Mouse (Mus musculus) CH12.LX (cell line): ENCODE measurements around the gene Rtn4rl1. TPM values are rescaled to one million over a fixed set of nuclear protein-coding genes. Genes with fewer than 3 reads are reported as not detected.

Experiments
- DNase-seq: peaks from one replicate; pipeline ENCODE4 v3.0.0-alpha.2; 2013; ENCODE audit errors: extremely low read depth
- H3K27ac ChIP-seq: 2 replicates; pipeline ENCODE4 v1.5.1; 2012; ENCODE audit warnings: low read depth, mild to moderate bottlenecking, control low read depth, moderate library complexity; ENCODE audit not compliant: insufficient read depth
- H3K27me3 ChIP-seq: replicated peaks from 2 replicates; pipeline ENCODE3; 2012; ENCODE audit warnings: inconsistent platforms
- H3K36me3 ChIP-seq, 2 experiments: replicated peaks in 1 of 2; 2 replicates each; pipeline versions ENCODE3 to v1.6.1; 2012; ENCODE audit warnings: inconsistent platforms in 1 of 2, low read length in 1 of 2, mild to moderate bottlenecking in 1 of 2, mixed read lengths in 1 of 2, moderate library complexity in 1 of 2; ENCODE audit not compliant: control insufficient read depth in 1 of 2, insufficient read depth in 1 of 2
- H3K4me1 ChIP-seq, 2 experiments: 2 replicates each; pipeline ENCODE4 v1.6.1; 2012; ENCODE audit warnings: inconsistent platforms in 1 of 2, moderate library complexity in 1 of 2; ENCODE audit not compliant: insufficient read depth in 2 of 2, control insufficient read depth in 1 of 2
- H3K4me2 ChIP-seq: 2 replicates; pipeline ENCODE4 v1.6.1; 2012; ENCODE audit warnings: low read depth, mild to moderate bottlenecking, control low read depth; ENCODE audit not compliant: poor library complexity, insufficient read depth, severe bottlenecking
- H3K4me3 ChIP-seq, 3 experiments: fragments of 150-350 bp in 1 of 3; sonication (generic) in 1 of 3; replicated peaks in 1 of 3; 2 replicates each; pipeline versions ENCODE3 to v1.5.1; 2011 to 2012; ENCODE audit warnings: low read depth in 2 of 3, low read length in 2 of 3, mild to moderate bottlenecking in 2 of 3, moderate library complexity in 2 of 3, control low read depth in 1 of 3, improper control_type of control experiment in 1 of 3, inconsistent platforms in 1 of 3, mixed read lengths in 1 of 3; ENCODE audit not compliant: poor library complexity in 1 of 3
- H3K79me2 ChIP-seq: replicated peaks from 2 replicates; pipeline ENCODE4 v1.6.1; 2012; ENCODE audit warnings: mild to moderate bottlenecking, moderate library complexity; ENCODE audit not compliant: control insufficient read depth, poor library complexity, insufficient read depth, severe bottlenecking; ENCODE audit errors: extremely low read depth
- H3K9ac ChIP-seq: 2 replicates; pipeline ENCODE4 v1.6.1; 2012; ENCODE audit warnings: low read depth, mild to moderate bottlenecking, control low read depth, moderate library complexity; ENCODE audit not compliant: insufficient read depth
- H3K9me3 ChIP-seq: replicated peaks from 2 replicates; pipeline ENCODE3; 2012; ENCODE audit warnings: low read length, inconsistent platforms, mixed read lengths
- BHLHE40 ChIP-seq: IDR thresholded peaks from 2 replicates; pipeline ENCODE4 v1.6.1; 2011; ENCODE audit warnings: mild to moderate bottlenecking, low read depth, low read length, improper control_type of control experiment
- CHD2 ChIP-seq: IDR thresholded peaks from 2 replicates; pipeline ENCODE4 v1.6.1; 2011; ENCODE audit warnings: low read length, improper control_type of control experiment
- CTCF ChIP-seq, 2 experiments: IDR thresholded peaks in 1 of 2; conservative IDR thresholded peaks in 1 of 2; 2 replicates each; pipeline ENCODE4 v1.5.1; 2011 to 2012; ENCODE audit warnings: low read depth in 2 of 2, low read length in 2 of 2, improper control_type of control experiment in 1 of 2, inconsistent platforms in 1 of 2, mild to moderate bottlenecking in 1 of 2, moderate library complexity in 1 of 2
- E2F4 ChIP-seq: IDR thresholded peaks from 2 replicates; pipeline ENCODE4 v1.6.1; 2011; ENCODE audit warnings: low read depth, low read length, improper control_type of control experiment; ENCODE audit not compliant: insufficient replicate concordance
- ELF1 ChIP-seq: IDR thresholded peaks from 2 replicates; pipeline ENCODE4 v1.6.1; 2014; ENCODE audit warnings: low read depth, mild to moderate bottlenecking, inconsistent platforms, low read length, improper control_type of control experiment
- EP300 ChIP-seq: IDR thresholded peaks from 2 replicates; pipeline ENCODE4 v1.6.1; 2011; ENCODE audit warnings: low read length, improper control_type of control experiment
- HCFC1 ChIP-seq: IDR thresholded peaks from 2 replicates; pipeline ENCODE4 v1.6.1; 2012; ENCODE audit warnings: low read depth, mild to moderate bottlenecking, inconsistent platforms, low read length, improper control_type of control experiment
- IRF4 ChIP-seq: IDR thresholded peaks from 2 replicates; pipeline ENCODE4 v1.6.1; 2014; ENCODE audit warnings: low read depth, mild to moderate bottlenecking, inconsistent platforms, low read length, improper control_type of control experiment
- KAT2A ChIP-seq: IDR thresholded peaks from 2 replicates; pipeline ENCODE4 v1.6.1; 2012; ENCODE audit warnings: low read length, improper control_type of control experiment, inconsistent platforms; ENCODE audit not compliant: insufficient replicate concordance
- MAFK ChIP-seq: IDR thresholded peaks from 2 replicates; pipeline ENCODE4 v1.6.1; 2011; ENCODE audit warnings: low read length, improper control_type of control experiment; ENCODE audit not compliant: insufficient replicate concordance
- MAX ChIP-seq: IDR thresholded peaks from 2 replicates; pipeline ENCODE4 v1.6.1; 2011; ENCODE audit warnings: low read length, improper control_type of control experiment
- MAZ ChIP-seq: IDR thresholded peaks from 2 replicates; pipeline ENCODE4 v1.6.1; 2012; ENCODE audit warnings: low read depth, mild to moderate bottlenecking, inconsistent platforms, low read length, improper control_type of control experiment, moderate library complexity
- MEF2A ChIP-seq: IDR thresholded peaks from 2 replicates; pipeline ENCODE4 v1.6.1; 2014; ENCODE audit warnings: low read depth, mild to moderate bottlenecking, inconsistent platforms, low read length, improper control_type of control experiment, borderline replicate concordance
- MYC ChIP-seq: IDR thresholded peaks from 2 replicates; pipeline ENCODE4 v1.6.1; 2011; ENCODE audit warnings: low read depth, mild to moderate bottlenecking, improper control_type of control experiment, low read length
- PAX5 ChIP-seq: IDR thresholded peaks from 2 replicates; pipeline ENCODE4 v1.6.1; 2012; ENCODE audit warnings: low read length, inconsistent platforms, mixed read lengths
- POLR2AphosphoS2 ChIP-seq: IDR thresholded peaks from 2 replicates; pipeline ENCODE4 v1.6.1; 2011; ENCODE audit warnings: low read depth, low read length, improper control_type of control experiment
- RAD21 ChIP-seq: IDR thresholded peaks from 2 replicates; pipeline ENCODE4 v1.6.1; 2011; ENCODE audit warnings: low read depth, mild to moderate bottlenecking, low read length, improper control_type of control experiment, moderate library complexity
- RCOR1 ChIP-seq: conservative IDR thresholded peaks from 2 replicates; pipeline ENCODE4 v1.6.1; 2012; ENCODE audit warnings: low read depth, mild to moderate bottlenecking, inconsistent platforms, low read length, improper control_type of control experiment
- TBP ChIP-seq: conservative IDR thresholded peaks from 2 replicates; pipeline ENCODE4 v1.6.1; 2011; ENCODE audit warnings: low read depth, low read length, improper control_type of control experiment
- ZC3H11A ChIP-seq: IDR thresholded peaks from 2 replicates; pipeline ENCODE4 v1.6.1; 2012; ENCODE audit warnings: low read depth, mild to moderate bottlenecking, inconsistent platforms, low read length, improper control_type of control experiment
- ZNF384 ChIP-seq: IDR thresholded peaks from 2 replicates; pipeline ENCODE4 v1.6.1; 2012; ENCODE audit warnings: low read depth, low read length, improper control_type of control experiment, inconsistent platforms
- dilution Hi-C: fragments of 300-500 bp; cut with MboI; formaldehyde crosslinking; loops from 2 replicates; pipeline ENCODE4 v1.14.3; 2020; ENCODE audit warnings: low sequenced_read_pairs; ENCODE audit not compliant: extremely low pct_unique_long_range_greater_than_20kb, extremely low pct_ligation_motif_present
- in situ Hi-C: fragments of 300-500 bp; cut with MboI; formaldehyde crosslinking; loops from 3 replicates; pipeline ENCODE4 v1.14.3; 2019; ENCODE audit warnings: low sequenced_read_pairs, low pct_ligation_motif_present, low pct_unique_long_range_greater_than_20kb, mixed read lengths
- polyA plus RNA-seq: library from polyadenylated mRNA; unstranded; fragments of >175 nt; gene quantifications from 2 replicates; pipeline ENCODE4 v1.2.1, GENCODE M21; 2012; ENCODE audit warnings: low read depth; ENCODE audit not compliant: insufficient read length
- total RNA-seq, 2 experiments: library from RNA; depleted of rRNA; stranded (reverse); fragments of 300-350 nt in 1 of 2; fragments of >200 nt in 1 of 2; gene quantifications; 2 replicates each; pipeline ENCODE4 v1.2.3; 2012 to 2014

The Rtn4rl1 gene
- total and polyA plus RNA-seq, 3 experiments: 0.04 to 0.09 TPM; not detected in 1

- Histone ChIP-seq H3K4me2 (no peak overlapping the region), H3K4me3 (no peak overlapping the region), H3K79me2 (no peaks in the 10 kb centered on the region), H3K4me1 (peaks cover 3 to 29% of the 10 kb centered on the region in 2 experiments), H3K27me3 (no peaks in the 10 kb centered on the region), H3K36me3 (peaks cover 28 to 78% of the 10 kb centered on the region in 2 experiments), H3K9me3 (no peaks in the 10 kb centered on the region), H3K9ac (no peak overlapping the region), H3K27ac (no peak overlapping the region)
- DNase-seq: no peak
- no peak for TF ChIP-seq RCOR1
- TF ChIP-seq MAFK: no peak
- no peak for TF ChIP-seq HCFC1
- no peak for TF ChIP-seq MAZ
- TF ChIP-seq IRF4: no peak
- TF ChIP-seq EP300: no peak
- no peak for TF ChIP-seq POLR2AphosphoS2
- no peak for TF ChIP-seq RAD21
- TF ChIP-seq MAX: no peak
- TF ChIP-seq MYC: no peak
- dilution Hi-C loops (no loop called here), in situ Hi-C loops (no loop called here)
Observed at GRCm38 (mm10) chr11:75147106-75147845, 46.3 kb upstream of the Rtn4rl1 start.

DNA sequence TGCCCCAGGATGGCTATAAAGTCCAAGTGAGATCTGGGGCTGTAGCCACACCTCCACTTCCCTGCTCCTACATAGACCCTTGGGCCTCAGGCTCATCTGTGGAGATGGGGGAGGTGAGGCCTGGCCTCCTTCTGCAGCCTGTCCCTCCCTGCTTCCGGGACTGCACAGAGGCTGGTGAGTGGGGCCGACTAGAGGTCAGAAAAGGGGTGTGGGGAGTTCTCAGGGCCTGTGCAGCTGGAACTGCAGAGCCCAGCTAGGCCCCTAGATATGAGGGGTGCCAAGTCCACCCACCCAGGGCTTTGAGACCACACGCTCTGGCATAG, 45.8 kb upstream of the Rtn4rl1 start:
- Histone ChIP-seq H3K36me3 (peaks cover 24 to 73% of the 10 kb centered on the region in 2 experiments), H3K4me1 (peaks cover 6 to 33% of the 10 kb centered on the region in 2 experiments), H3K79me2 (no peaks in the 10 kb centered on the region), H3K27me3 (no peaks in the 10 kb centered on the region), H3K9me3 (no peaks in the 10 kb centered on the region), H3K4me3 (no peak overlapping the region), H3K4me2 (no peak overlapping the region), H3K9ac (no peak overlapping the region), H3K27ac (no peak overlapping the region)
- peak; percentile 61 for TF ChIP-seq ELF1
- TF ChIP-seq IRF4: no peak
- dilution Hi-C loops: no loop called here
- no peak for DNase-seq
- in situ Hi-C loops: no loop called here

- dilution Hi-C loops (no loop called here), in situ Hi-C loops (no loop called here)
- Histone ChIP-seq H3K4me3 (no peak overlapping the region), H3K27ac (no peak overlapping the region), H3K4me1 (peaks cover 12 to 40% of the 10 kb centered on the region in 2 experiments), H3K27me3 (no peaks in the 10 kb centered on the region), H3K9me3 (no peaks in the 10 kb centered on the region), H3K36me3 (peaks cover 18 to 66% of the 10 kb centered on the region in 2 experiments), H3K9ac (no peak overlapping the region), H3K79me2 (no peaks in the 10 kb centered on the region), H3K4me2 (no peak overlapping the region)
- DNase-seq: no peak
- TF ChIP-seq BHLHE40 (no peak), E2F4 (no peak), PAX5 (no peak), EP300 (no peak), TBP (no peak), MEF2A (no peak), CTCF (conservative IDR thresholded peaks at IDR 0.05 in 1 of 2, IDR thresholded peaks at IDR 0.05 in 1 of 2; ENCODE audit: low read depth in 2 of 2, low read length in 2 of 2) (no peak), ZC3H11A (no peak), MYC (no peak), ZNF384 (no peak), KAT2A (no peak), CHD2 (no peak)
Observed at GRCm38 (mm10) chr11:75148332-75149035, 45.1 kb upstream of the Rtn4rl1 start.
